Mouse (Mus musculus) forebrain, embryonic 11.5 days (tissue): ENCODE data around the gene Kcne1. TPM values are rescaled to one million over a fixed set of nuclear protein-coding genes. Genes with fewer than 3 reads are reported as not detected.

ENCODE experiments used
- ATAC-seq: fragments of 200-750 bp; cut with Nextera tagmentation; replicated peaks from 2 replicates; pipeline ENCODE4 v1.8.0; 2017; ENCODE audit warnings: moderate TSS enrichment; ENCODE audit not compliant: low FRiP score
- DNase-seq: peaks from one replicate; pipeline ENCODE4 v3.0.0-alpha.2; 2017; ENCODE audit warnings: low spot score
- H3K27ac ChIP-seq: fragments of 300-500 bp; sonication (generic); 2 replicates; pipeline ENCODE4 v1.5.1; 2014; ENCODE audit warnings: low read depth, low read length
- H3K27me3 ChIP-seq: fragments of 300-500 bp; sonication (generic); 2 replicates; pipeline ENCODE4 v1.6.1; 2014; ENCODE audit warnings: mild to moderate bottlenecking, low read length, mixed read lengths; ENCODE audit not compliant: control insufficient read depth, insufficient read depth
- H3K36me3 ChIP-seq: fragments of 300-500 bp; sonication (generic); 2 replicates; pipeline ENCODE4 v1.6.1; 2014; ENCODE audit warnings: mild to moderate bottlenecking, low read length, moderate library complexity, mixed read lengths; ENCODE audit not compliant: control insufficient read depth, insufficient read depth
- H3K4me1 ChIP-seq: fragments of 300-500 bp; sonication (generic); replicated peaks from 2 replicates; pipeline ENCODE4 v1.6.1; 2014; ENCODE audit warnings: low read length, mixed read lengths; ENCODE audit not compliant: control insufficient read depth, insufficient read depth
- H3K4me2 ChIP-seq: fragments of 300-500 bp; sonication (generic); 2 replicates; pipeline ENCODE4 v1.6.1; 2014; ENCODE audit warnings: low read depth, mild to moderate bottlenecking, low read length, moderate library complexity, mixed read lengths; ENCODE audit not compliant: severe bottlenecking
- H3K4me3 ChIP-seq: fragments of 300-500 bp; sonication (generic); 2 replicates; pipeline ENCODE4 v1.5.1; 2014; ENCODE audit warnings: low read depth, low read length
- H3K9ac ChIP-seq: fragments of 300-500 bp; sonication (generic); 2 replicates; pipeline ENCODE4 v1.6.1; 2014; ENCODE audit warnings: low read length
- H3K9me3 ChIP-seq: fragments of 300-500 bp; sonication (generic); 2 replicates; pipeline ENCODE4 v1.6.1; 2016; ENCODE audit warnings: low read length, mixed read lengths; ENCODE audit not compliant: control insufficient read depth
- WGBS: fragments of 180-500 bp; shearing (Covaris S2); extraction: QIAGEN DNeasy Blood & Tissue Kit; methylation state at CpG from one replicate; pipeline ENCODE4 v1.1.7; 2014; 5-methylcytosine and 5-hydroxymethylcytosine counted together
- polyA plus RNA-seq: library from polyadenylated mRNA; unstranded; fragments of >200 nt; fragmentation: Nextera tagmentation; extraction: Ambion mirVana; gene quantifications from 2 replicates; pipeline ENCODE4 v1.2.1, GENCODE M21; 2014

The Kcne1 gene
- polyA plus RNA-seq, 1 experiment from 2014 or later: 0.29 TPM

DNA sequence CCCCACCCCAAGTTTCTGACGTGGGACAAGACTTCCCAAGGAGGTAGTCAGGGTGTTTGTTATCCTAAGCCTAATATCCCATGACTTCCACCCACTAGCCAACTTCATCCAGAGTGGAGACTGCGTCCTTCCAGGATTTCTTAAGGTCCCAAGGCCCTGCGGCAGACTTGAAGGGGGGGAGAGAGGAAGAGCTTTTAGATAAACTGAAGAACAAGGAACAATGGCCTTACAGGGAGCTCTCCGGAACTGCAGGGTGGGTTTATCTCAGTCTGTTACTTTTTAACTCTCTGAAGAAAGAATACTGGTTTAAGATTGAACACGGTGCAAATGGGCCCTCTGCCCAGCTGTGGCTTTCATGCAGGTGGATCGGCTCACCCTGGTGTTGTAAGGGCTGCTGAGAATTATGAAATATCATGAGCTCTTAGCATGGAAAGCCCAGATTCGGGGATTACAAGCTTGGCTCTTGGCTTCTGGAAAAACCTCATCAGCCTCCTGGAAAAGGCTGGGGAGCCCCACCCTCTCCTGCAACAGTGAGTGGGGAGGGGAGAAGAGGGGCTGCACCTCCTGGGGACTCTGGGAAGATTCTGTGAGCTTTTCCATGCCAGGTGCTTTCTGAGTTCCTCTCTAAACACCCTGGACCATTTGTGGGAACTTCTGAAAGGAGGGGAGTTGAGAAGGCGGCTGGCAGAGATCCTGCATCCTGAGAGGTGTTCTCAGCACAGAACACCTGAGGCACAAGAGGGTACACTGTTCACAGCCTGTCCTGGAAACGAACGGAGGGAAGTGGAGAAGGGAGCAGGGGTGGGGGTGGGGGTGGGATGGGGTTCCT lies 38.7 kb upstream of the Kcne1 start:
- Histone ChIP-seq H3K36me3 (no peaks in the 10 kb centered on the region; the same call in 1 of the 2 replicates), H3K9me3 (no peaks in the 10 kb centered on the region), H3K4me2 (no peak overlapping the region), H3K9ac (peak overlapping the region; percentile 3; the same call in 1 of the 2 replicates), H3K4me3 (no peak overlapping the region), H3K27ac (no peak overlapping the region), H3K4me1 (peaks cover 28% of the 10 kb centered on the region), H3K27me3 (no peaks in the 10 kb centered on the region)
- 48% methylated on average over 10 of the region's 10 CpGs for WGBS
- DNase-seq: no peak
- ATAC-seq: no peak

DNA sequence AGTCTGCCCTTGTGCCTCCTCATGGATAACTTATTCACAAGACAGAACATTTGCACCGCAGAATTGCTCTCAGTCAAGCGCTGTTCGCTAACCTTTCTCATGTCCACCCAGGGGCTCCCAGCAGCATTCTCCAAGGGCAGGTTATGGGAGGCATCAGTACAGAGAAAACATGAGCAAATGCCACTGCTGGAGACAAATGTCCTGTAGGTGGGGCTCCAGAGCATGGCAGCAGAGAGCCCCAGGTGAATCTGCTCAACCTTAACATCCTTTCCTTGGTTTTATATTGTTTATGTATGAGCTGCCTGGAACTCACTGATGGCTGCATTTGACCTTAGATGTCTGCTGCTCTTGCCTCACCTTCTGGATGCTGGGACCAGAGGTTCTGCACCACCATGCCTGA lies 34.5 kb upstream of the Kcne1 start:
- Histone ChIP-seq H3K4me1 (peaks cover 6% of the 10 kb centered on the region; the same call in 1 of the 2 replicates), H3K4me3 (no peak overlapping the region), H3K36me3 (no peaks in the 10 kb centered on the region; the same call in 1 of the 2 replicates), H3K27me3 (no peaks in the 10 kb centered on the region), H3K9me3 (no peaks in the 10 kb centered on the region), H3K4me2 (no peak overlapping the region), H3K27ac (no peak overlapping the region), H3K9ac (no peak overlapping the region)
- WGBS: 96% methylated on average over 3 of the region's 3 CpGs
- DNase-seq (no peak), ATAC-seq (no peak)

DNA sequence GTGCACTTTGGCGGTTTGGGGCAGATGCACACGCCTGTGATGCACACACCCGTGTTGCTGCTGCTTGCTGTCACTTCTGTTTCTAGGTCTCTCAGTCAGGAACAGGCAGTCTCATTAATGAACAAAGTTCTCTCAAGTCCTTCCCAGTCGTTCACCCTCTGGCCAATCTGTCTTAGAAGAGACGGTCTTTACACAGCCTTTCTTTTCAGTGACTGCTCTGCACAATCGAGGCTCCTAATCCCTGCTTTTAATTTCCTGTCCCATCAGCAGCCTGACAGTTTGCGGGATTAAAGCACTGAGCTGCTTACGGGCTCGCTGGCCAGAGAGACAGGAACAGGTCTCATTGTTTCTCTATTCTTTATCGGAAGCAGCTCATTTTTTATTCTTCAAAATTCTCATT lies 28.4 kb upstream of the Kcne1 start:
- Histone ChIP-seq H3K27me3 (no peaks in the 10 kb centered on the region), H3K9me3 (no peaks in the 10 kb centered on the region), H3K4me1 (no peaks in the 10 kb centered on the region; the same call in 1 of the 2 replicates), H3K4me2 (no peak overlapping the region), H3K9ac (no peak overlapping the region), H3K4me3 (no peak overlapping the region), H3K27ac (no peak overlapping the region), H3K36me3 (no peaks in the 10 kb centered on the region)
- WGBS: 23% methylated on average over 10 of the region's 10 CpGs
- ATAC-seq (no peak), DNase-seq (no peak)

DNA sequence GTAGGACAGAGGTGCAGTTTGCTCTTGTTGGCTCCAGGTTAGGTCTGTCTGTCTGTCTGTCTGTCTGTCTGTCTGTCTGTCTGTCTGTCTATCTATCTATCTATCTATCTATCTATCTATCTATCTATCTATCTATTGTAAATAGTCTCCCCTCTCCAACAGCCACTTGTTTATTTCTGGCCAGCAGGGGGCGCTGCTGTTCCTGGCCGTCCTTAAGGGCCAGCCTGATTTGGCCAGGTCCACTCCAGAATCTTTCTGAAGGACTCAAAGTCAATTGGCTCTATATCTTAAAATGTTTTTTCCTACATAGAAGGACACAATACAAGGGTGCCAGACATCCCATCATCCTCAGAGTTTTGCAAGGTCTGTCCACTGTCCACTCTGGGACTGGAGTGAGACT lies 25.8 kb upstream of the Kcne1 start:
- Histone ChIP-seq H3K9ac (no peak overlapping the region), H3K4me3 (no peak overlapping the region), H3K4me1 (no peaks in the 10 kb centered on the region; the same call in 1 of the 2 replicates), H3K36me3 (no peaks in the 10 kb centered on the region), H3K9me3 (no peaks in the 10 kb centered on the region), H3K27ac (no peak overlapping the region), H3K27me3 (no peaks in the 10 kb centered on the region), H3K4me2 (no peak overlapping the region)
- no peak for ATAC-seq
- WGBS: 4% methylated on average over 2 of the region's 2 CpGs
- DNase-seq: peak; percentile 79

DNA sequence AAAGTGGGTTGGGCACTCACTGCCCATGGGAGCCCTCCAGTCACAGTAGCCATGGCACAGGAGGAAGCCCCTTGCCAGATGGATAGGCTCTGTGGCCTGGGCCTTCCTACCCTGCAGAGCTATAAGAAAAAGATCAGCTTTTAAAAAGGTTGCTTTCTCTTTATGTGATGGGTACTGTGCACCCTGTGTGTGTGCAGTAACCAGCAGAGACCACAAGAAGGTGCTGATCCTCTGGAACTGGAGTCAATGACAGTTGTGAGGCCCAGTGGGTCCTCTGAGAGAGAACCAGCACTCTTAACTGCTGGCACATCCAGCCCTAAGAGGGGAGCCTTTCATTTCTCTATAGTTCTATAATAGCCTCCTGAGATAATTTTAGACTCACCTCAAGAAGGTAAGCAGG lies 24.1 kb upstream of the Kcne1 start:
- H3K4me1 ChIP-seq: no peaks in the 10 kb centered on the region; the same call in 1 of the 2 replicates
- no peak for ATAC-seq

DNA sequence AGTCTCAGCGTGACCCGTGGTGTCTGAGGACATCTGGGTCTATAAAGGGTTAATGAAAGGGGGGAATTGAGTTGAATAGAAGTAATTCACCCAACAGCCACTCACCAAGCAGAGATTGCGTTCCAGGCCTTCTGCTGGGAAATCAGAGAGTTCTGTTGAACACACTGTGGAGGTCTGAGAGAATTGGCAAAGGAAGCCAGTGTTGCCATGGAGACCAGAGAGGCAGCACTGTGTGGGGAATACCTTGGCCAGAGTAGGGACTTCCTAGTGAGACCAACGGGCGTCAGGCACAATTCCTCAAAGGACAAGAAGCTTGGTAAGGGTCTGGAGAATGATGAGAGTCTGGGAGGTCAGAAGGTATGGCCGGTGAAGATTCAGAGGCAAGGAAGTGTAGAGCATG lies 23.2 kb upstream of the Kcne1 start:
- H3K27ac ChIP-seq: no peak overlapping the region
- 64% methylated on average over 6 of the region's 6 CpGs for WGBS
- H3K4me3 ChIP-seq: no peak overlapping the region
- no peaks in the 10 kb centered on the region for H3K9me3 ChIP-seq
- H3K4me2 ChIP-seq: no peak overlapping the region
- no peaks in the 10 kb centered on the region for H3K27me3 ChIP-seq
- no peak for DNase-seq
- no peaks in the 10 kb centered on the region for H3K36me3 ChIP-seq
- H3K4me1 ChIP-seq: no peaks in the 10 kb centered on the region; the same call in 1 of the 2 replicates
- no peak for ATAC-seq
- no peak overlapping the region for H3K9ac ChIP-seq

More for the DNA sequence above, 24.1 kb upstream of the Kcne1 start:
- H3K27ac ChIP-seq: no peak overlapping the region
- no peak overlapping the region for H3K9ac ChIP-seq
- no peak overlapping the region for H3K4me2 ChIP-seq
- H3K9me3 ChIP-seq: no peaks in the 10 kb centered on the region
- H3K4me3 ChIP-seq: no peak overlapping the region
- DNase-seq: no peak
- H3K27me3 ChIP-seq: no peaks in the 10 kb centered on the region
- no peaks in the 10 kb centered on the region for H3K36me3 ChIP-seq

DNA sequence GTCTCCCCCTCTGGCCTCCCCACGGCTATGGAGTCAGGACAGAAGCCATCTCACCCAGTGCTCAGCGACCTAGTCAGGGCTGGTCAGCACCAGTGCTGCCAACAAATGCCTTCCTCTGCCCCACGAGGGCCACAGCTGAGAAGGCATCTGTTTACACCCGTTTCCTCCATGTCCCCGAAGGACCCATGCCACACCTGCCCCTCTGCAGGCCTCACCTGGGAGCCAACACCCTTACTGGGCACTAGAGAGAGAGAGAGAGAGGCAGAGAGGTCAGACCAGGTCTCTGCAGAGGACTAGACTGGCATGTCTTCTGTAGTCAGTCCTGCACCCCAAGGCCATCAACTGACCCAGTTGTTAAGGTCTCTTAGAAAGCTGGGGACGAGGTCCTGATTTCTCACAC lies 21.8 kb upstream of the Kcne1 start:
- Histone ChIP-seq H3K27me3 (no peaks in the 10 kb centered on the region), H3K4me3 (no peak overlapping the region), H3K9me3 (no peaks in the 10 kb centered on the region), H3K9ac (no peak overlapping the region), H3K27ac (no peak overlapping the region), H3K4me2 (no peak overlapping the region), H3K36me3 (no peaks in the 10 kb centered on the region), H3K4me1 (no peaks in the 10 kb centered on the region)
- ATAC-seq (no peak), DNase-seq (no peak)
- 84% methylated on average over 6 of the region's 6 CpGs for WGBS

DNA sequence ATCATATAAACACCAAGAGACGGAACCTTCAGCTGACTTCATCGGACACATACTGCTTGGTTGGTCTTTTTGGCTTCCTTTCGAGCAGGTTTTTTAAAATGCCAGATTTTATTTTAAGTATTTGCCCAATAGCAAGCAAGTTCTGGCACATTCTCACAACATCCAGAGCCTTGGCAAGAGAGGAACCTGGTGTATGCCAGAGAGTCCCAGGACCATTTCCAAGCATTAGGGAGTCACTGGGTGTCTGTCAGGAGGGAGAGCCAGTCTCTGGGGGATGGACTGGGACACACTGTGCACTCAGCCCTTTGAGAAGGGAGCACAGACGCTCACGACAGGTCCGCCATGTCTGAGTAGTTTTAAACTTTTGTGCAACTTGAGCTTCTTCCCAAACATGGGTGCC lies 17.7 kb upstream of the Kcne1 start:
- no peak overlapping the region for H3K4me3 ChIP-seq
- WGBS: 93% methylated on average over 6 of the region's 6 CpGs
- no peak for ATAC-seq
- H3K9ac ChIP-seq: no peak overlapping the region
- no peak overlapping the region for H3K27ac ChIP-seq
- DNase-seq: no peak
- no peak overlapping the region for H3K4me2 ChIP-seq
- no peaks in the 10 kb centered on the region for H3K9me3 ChIP-seq
- H3K4me1 ChIP-seq: peaks cover 8% of the 10 kb centered on the region; the same call in 1 of the 2 replicates
- H3K36me3 ChIP-seq: no peaks in the 10 kb centered on the region
- H3K27me3 ChIP-seq: no peaks in the 10 kb centered on the region

DNA sequence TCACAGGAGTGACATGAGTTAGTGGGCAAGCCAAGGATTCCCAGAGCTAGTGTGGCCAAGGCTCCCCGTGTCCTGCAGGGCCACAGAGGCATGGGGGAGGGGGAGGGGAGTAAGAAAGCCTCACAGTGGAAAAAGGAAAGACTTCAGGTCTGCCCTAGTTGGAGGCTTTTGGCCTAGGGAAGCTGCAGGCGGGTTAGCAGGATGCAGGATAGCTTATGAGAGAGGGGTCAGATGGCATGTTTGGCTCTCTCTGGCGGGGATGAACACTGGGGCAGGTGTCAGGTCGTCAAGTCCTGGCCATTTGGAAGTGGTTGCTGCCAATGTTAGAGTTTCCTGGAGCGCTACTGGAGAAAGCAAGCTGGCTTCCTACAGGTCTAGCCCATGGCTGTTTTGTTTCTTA lies 12.4 kb upstream of the Kcne1 start:
- Histone ChIP-seq H3K27ac (no peak overlapping the region), H3K4me3 (no peak overlapping the region), H3K4me1 (peaks cover 8% of the 10 kb centered on the region; the same call in 1 of the 2 replicates), H3K4me2 (no peak overlapping the region), H3K36me3 (no peaks in the 10 kb centered on the region), H3K9me3 (no peaks in the 10 kb centered on the region), H3K27me3 (no peaks in the 10 kb centered on the region), H3K9ac (no peak overlapping the region)
- DNase-seq: no peak
- WGBS: 53% methylated on average over 5 of the region's 5 CpGs
- ATAC-seq: no peak
